13 mouse cellular contexts compared by ENCODE assay signal in the genomic region with DNA sequence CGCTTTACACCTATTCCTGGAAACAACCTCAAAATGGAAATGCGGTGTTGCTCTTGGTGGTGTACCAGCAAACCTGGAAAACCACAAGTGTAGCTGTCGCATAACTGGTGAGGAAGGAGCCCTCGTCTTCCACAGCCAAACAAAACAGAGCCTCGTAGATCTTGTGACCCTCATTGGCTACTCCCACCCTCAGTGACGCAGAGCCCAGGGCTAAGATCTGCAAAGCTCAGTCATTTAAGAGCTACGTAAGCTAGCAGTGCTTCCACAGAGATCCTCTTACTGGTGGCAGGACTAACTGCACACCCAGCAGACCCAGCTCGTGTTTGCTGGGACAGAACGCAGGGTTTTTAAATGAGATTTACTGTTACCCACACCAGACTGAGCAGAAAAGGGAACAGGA.
DNase-seq lines count a peak whose midpoint lies in the region; ATAC-seq and TF ChIP-seq lines count a peak whose summit lies in the region.
"Had no signal": no experiment of that assay in that cellular context is flagged by ENCODE, and none has a peak within 500 bp of the region (broad histone marks: within the 10 kb centered on the region; RNA-seq: fewer than 3 reads in every experiment).

No protein-coding gene starts in this region.

- peak; percentile 9 for DNase-seq in heart, postnatal 4 days
- no peak for DNase-seq in heart, postnatal 14 days
- peak; percentile 34 for DNase-seq in kidney, adult 2 months
- DNase-seq in retina, embryonic 14.5 days (ENCODE audit: low spot score): no peak
- no peak for DNase-seq in right cerebral cortex, postnatal 36 days (ENCODE audit: low spot score in 2 of 2)
- no peak for DNase-seq in embryo, embryonic 9.5 days (ENCODE audit: extremely low spot score)
- DNase-seq: adrenal gland, postnatal 36 days; cerebellum, adult 11-12 months had no signal

- H3K27ac ChIP-seq in kidney, adult 2 months (ENCODE audit: insufficient read depth, low read depth, low read length): no peak overlapping the region
- peak overlapping the region; percentile 43; the same call in 1 of the 2 replicates for H3K27ac ChIP-seq in limb, embryonic 15.5 days
- H3K27ac ChIP-seq: hindbrain, embryonic 15.5 days; macrophage had no signal

- H3K4me1 ChIP-seq in kidney, adult 2 months (ENCODE audit: control insufficient read depth, insufficient read depth, low read length): no peaks in the 10 kb centered on the region
- H3K4me1 ChIP-seq in limb, embryonic 15.5 days: peaks cover 3% of the 10 kb centered on the region; the same call in 1 of the 2 replicates

- H3K27me3 ChIP-seq in kidney, adult 2 months (replicated peaks; ENCODE audit: control insufficient read depth, insufficient read depth, low read length): no peaks in the 10 kb centered on the region
- no peaks in the 10 kb centered on the region for H3K27me3 ChIP-seq in limb, embryonic 15.5 days
- H3K27me3 ChIP-seq: hindbrain, embryonic 15.5 days had no signal

- 66% methylated on average over 9 of the region's 9 CpGs for WGBS in kidney, adult 2 months
- WGBS in limb, embryonic 15.5 days: 68% methylated on average over 9 of the region's 9 CpGs

- H3K36me3 ChIP-seq in kidney, adult 2 months (ENCODE audit: control insufficient read depth, insufficient read depth, low read length): no peaks in the 10 kb centered on the region
- peaks cover 8% of the 10 kb centered on the region; the same call in 1 of the 2 replicates for H3K36me3 ChIP-seq in limb, embryonic 15.5 days

- intact Hi-C loops in heart, postnatal 14 days (cut with DNase I): no loop called here

- H3K9me3 ChIP-seq in limb, embryonic 15.5 days: no peaks in the 10 kb centered on the region
- H3K9me3 ChIP-seq: hindbrain, embryonic 15.5 days had no signal

- peak; percentile 81 for ATAC-seq in activated CD4-positive, CD25-positive, alpha-beta regulatory T cell, adult 4 months
- peak; percentile 83 for ATAC-seq in limb, embryonic 15.5 days (ENCODE audit: insufficient number of reproducible peaks, low FRiP score, low TSS enrichment, low read depth)
- ATAC-seq: forebrain, embryonic 16.5 days had no signal

- no peak for TF ChIP-seq CTCF in kidney, adult 2 months (conservative IDR thresholded peaks at IDR 0.05; ENCODE audit: insufficient read depth, insufficient read length, low read depth, low read length)

- no peak overlapping the region for H3K4me3 ChIP-seq in kidney, adult 2 months (ENCODE audit: insufficient read depth, low read depth, low read length)
- H3K4me3 ChIP-seq in limb, embryonic 15.5 days: no peak overlapping the region
- H3K4me3 ChIP-seq: hindbrain, embryonic 15.5 days had no signal

- no peak overlapping the region for H3K9ac ChIP-seq in limb, embryonic 15.5 days
- H3K9ac ChIP-seq: hindbrain, embryonic 15.5 days had no signal

- TF ChIP-seq POLR2A in kidney, adult 2 months (IDR thresholded peaks at IDR 0.05; ENCODE audit: low read depth, low read length): no peak

- H3K4me2 ChIP-seq in limb, embryonic 15.5 days: no peak overlapping the region
- H3K4me2 ChIP-seq: hindbrain, embryonic 15.5 days had no signal

Comparison
In these comparisons a context has a peak if more than half of its experiments do, and no peak if none do; other contexts are left out.
1. DNase-seq: peak in heart, postnatal 4 days (single experiment) and kidney, adult 2 months (single experiment); none in heart, postnatal 14 days (0 of 2), retina, embryonic 14.5 days (single experiment), right cerebral cortex, postnatal 36 days (0 of 2) and embryo, embryonic 9.5 days (single experiment).